Mouse (Mus musculus): ENCODE measurements at regions not wholly inside any gene's neighbourhood (a gene's known extent, or its start where the extent isn't known, plus 50 kb on each side); places are given as distances from the start of the nearest gene placed in this dataset.

GRCm38 (mm10) chr4:142397858-142398257, 158.7 kb upstream of the Kazn start:
- WGBS: 61% methylated on average over 7 of the region's 7 CpGs
- no peak for DNase-seq
- H3K36me3 ChIP-seq (ENCODE audit: control insufficient read depth, insufficient read depth, low read length): no peaks in the 10 kb centered on the region
- H3K27me3 ChIP-seq (replicated peaks; ENCODE audit: control insufficient read depth, insufficient read depth, low read length): no peaks in the 10 kb centered on the region
- H3K4me3 ChIP-seq (ENCODE audit: insufficient read depth, low read depth, low read length): no peak overlapping the region
- TF ChIP-seq CTCF (conservative IDR thresholded peaks at IDR 0.05; ENCODE audit: insufficient read depth, insufficient read length, low read depth, low read length): no peak
- no peak for TF ChIP-seq POLR2A (IDR thresholded peaks at IDR 0.05; ENCODE audit: low read depth, low read length)
- H3K4me1 ChIP-seq (ENCODE audit: control insufficient read depth, insufficient read depth, low read length): no peaks in the 10 kb centered on the region
- H3K27ac ChIP-seq (ENCODE audit: insufficient read depth, low read depth, low read length): no peak overlapping the region

- WGBS: 61% methylated on average over 2 of the region's 2 CpGs
- no peaks in the 10 kb centered on the region for H3K36me3 ChIP-seq (ENCODE audit: control insufficient read depth, insufficient read depth, low read length)
Measured at GRCm38 (mm10) chr4:142392924-142393323, 153.7 kb upstream of the Kazn start.

GRCm38 (mm10) chr4:142390531-142391195, 151.5 kb upstream of the Kazn start:
- no peaks in the 10 kb centered on the region for H3K27me3 ChIP-seq (replicated peaks; ENCODE audit: control insufficient read depth, insufficient read depth, low read length)
- H3K4me3 ChIP-seq (ENCODE audit: insufficient read depth, low read depth, low read length): no peak overlapping the region
- DNase-seq: no peak
- H3K36me3 ChIP-seq (ENCODE audit: control insufficient read depth, insufficient read depth, low read length): no peaks in the 10 kb centered on the region
- H3K4me1 ChIP-seq (ENCODE audit: control insufficient read depth, insufficient read depth, low read length): no peaks in the 10 kb centered on the region
- no peak for TF ChIP-seq POLR2A (IDR thresholded peaks at IDR 0.05; ENCODE audit: low read depth, low read length)
- no peak for TF ChIP-seq CTCF (conservative IDR thresholded peaks at IDR 0.05; ENCODE audit: insufficient read depth, insufficient read length, low read depth, low read length)
- 74% methylated on average over 21 of the region's 21 CpGs for WGBS
- H3K27ac ChIP-seq (ENCODE audit: insufficient read depth, low read depth, low read length): no peak overlapping the region

More at GRCm38 (mm10) chr4:142392924-142393323, 153.7 kb upstream of the Kazn start:
- H3K27me3 ChIP-seq (replicated peaks; ENCODE audit: control insufficient read depth, insufficient read depth, low read length): no peaks in the 10 kb centered on the region
- no peak overlapping the region for H3K4me3 ChIP-seq (ENCODE audit: insufficient read depth, low read depth, low read length)
- no peak for TF ChIP-seq POLR2A (IDR thresholded peaks at IDR 0.05; ENCODE audit: low read depth, low read length)
- peak; percentile 68 for TF ChIP-seq CTCF (conservative IDR thresholded peaks at IDR 0.05; ENCODE audit: insufficient read depth, insufficient read length, low read depth, low read length)
- peak; percentile 27 for DNase-seq
- H3K27ac ChIP-seq (ENCODE audit: insufficient read depth, low read depth, low read length): no peak overlapping the region
- no peaks in the 10 kb centered on the region for H3K4me1 ChIP-seq (ENCODE audit: control insufficient read depth, insufficient read depth, low read length)

- no peaks in the 10 kb centered on the region for H3K4me1 ChIP-seq (ENCODE audit: control insufficient read depth, insufficient read depth, low read length)
- H3K27me3 ChIP-seq (replicated peaks; ENCODE audit: control insufficient read depth, insufficient read depth, low read length): no peaks in the 10 kb centered on the region
- H3K36me3 ChIP-seq (ENCODE audit: control insufficient read depth, insufficient read depth, low read length): no peaks in the 10 kb centered on the region
- WGBS: 79% methylated on average over 6 of the region's 6 CpGs
- DNase-seq: no peak
- 0 out of 2 replicates have a peak, but pooled peaks have one; percentile 10 for TF ChIP-seq CTCF (conservative IDR thresholded peaks at IDR 0.05; ENCODE audit: insufficient read depth, insufficient read length, low read depth, low read length)
- no peak for TF ChIP-seq POLR2A (IDR thresholded peaks at IDR 0.05; ENCODE audit: low read depth, low read length)
- H3K4me3 ChIP-seq (ENCODE audit: insufficient read depth, low read depth, low read length): no peak overlapping the region
- H3K27ac ChIP-seq (ENCODE audit: insufficient read depth, low read depth, low read length): no peak overlapping the region
Measured at GRCm38 (mm10) chr4:142388476-142388875, 149.3 kb upstream of the Kazn start.

DNA sequence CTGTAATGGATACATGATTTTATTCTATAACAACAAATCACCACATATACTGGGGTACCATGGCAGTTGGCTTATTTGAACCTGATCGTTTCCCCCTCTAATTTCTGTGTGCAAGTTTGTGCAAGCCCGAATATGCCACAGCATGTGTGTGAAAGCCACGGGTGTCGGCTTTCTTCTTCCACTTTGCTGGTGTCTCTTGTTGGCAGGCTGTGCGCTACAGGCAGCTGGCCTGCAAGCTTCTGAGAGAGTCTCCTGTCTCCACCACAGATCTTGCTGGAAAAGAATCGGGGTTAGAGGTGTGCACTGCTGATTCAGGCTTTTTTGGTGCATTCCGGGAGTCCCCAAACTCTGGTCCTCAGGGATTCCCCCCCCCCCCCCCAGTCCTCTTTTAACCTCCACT, 142.0 kb upstream of the Kazn start:
- TF ChIP-seq POLR2A (IDR thresholded peaks at IDR 0.05; ENCODE audit: low read depth, low read length): no peak
- TF ChIP-seq CTCF (conservative IDR thresholded peaks at IDR 0.05; ENCODE audit: insufficient read depth, insufficient read length, low read depth, low read length): no peak
- no peak overlapping the region for H3K27ac ChIP-seq (ENCODE audit: insufficient read depth, low read depth, low read length)
- no peaks in the 10 kb centered on the region for H3K4me1 ChIP-seq (ENCODE audit: control insufficient read depth, insufficient read depth, low read length)
- 83% methylated on average over 7 of the region's 7 CpGs for WGBS
- no peak overlapping the region for H3K4me3 ChIP-seq (ENCODE audit: insufficient read depth, low read depth, low read length)
- H3K36me3 ChIP-seq (ENCODE audit: control insufficient read depth, insufficient read depth, low read length): no peaks in the 10 kb centered on the region
- no peaks in the 10 kb centered on the region for H3K27me3 ChIP-seq (replicated peaks; ENCODE audit: control insufficient read depth, insufficient read depth, low read length)
- no peak for DNase-seq

DNA sequence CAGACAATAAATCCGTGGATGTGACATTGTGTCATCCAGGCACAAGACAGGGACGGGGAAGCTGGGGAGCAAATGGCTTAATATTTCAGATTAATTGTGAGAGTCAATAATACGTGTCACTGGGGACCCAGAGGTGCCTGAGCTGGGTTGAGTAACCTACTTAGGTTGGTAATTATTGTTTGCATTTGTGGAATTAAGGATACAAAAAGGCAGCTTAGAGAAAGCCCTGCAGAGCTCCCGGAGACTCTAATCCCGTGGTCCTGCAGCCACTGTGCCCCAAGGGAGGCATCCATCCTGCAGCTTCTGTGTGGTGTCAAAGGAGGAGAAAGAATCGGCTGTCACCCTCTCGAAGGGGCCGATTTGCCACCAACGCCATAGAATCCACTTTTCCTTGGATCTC, 139.3 kb upstream of the Kazn start:
- WGBS: 47% methylated on average over 9 of the region's 9 CpGs
- no peaks in the 10 kb centered on the region for H3K4me1 ChIP-seq (ENCODE audit: control insufficient read depth, insufficient read depth, low read length)
- no peak overlapping the region for H3K27ac ChIP-seq (ENCODE audit: insufficient read depth, low read depth, low read length)
- no peak overlapping the region for H3K4me3 ChIP-seq (ENCODE audit: insufficient read depth, low read depth, low read length)
- no peak for DNase-seq
- no peaks in the 10 kb centered on the region for H3K36me3 ChIP-seq (ENCODE audit: control insufficient read depth, insufficient read depth, low read length)
- H3K27me3 ChIP-seq (replicated peaks; ENCODE audit: control insufficient read depth, insufficient read depth, low read length): no peaks in the 10 kb centered on the region
- TF ChIP-seq POLR2A (IDR thresholded peaks at IDR 0.05; ENCODE audit: low read depth, low read length): no peak
- no peak for TF ChIP-seq CTCF (conservative IDR thresholded peaks at IDR 0.05; ENCODE audit: insufficient read depth, insufficient read length, low read depth, low read length)

DNA sequence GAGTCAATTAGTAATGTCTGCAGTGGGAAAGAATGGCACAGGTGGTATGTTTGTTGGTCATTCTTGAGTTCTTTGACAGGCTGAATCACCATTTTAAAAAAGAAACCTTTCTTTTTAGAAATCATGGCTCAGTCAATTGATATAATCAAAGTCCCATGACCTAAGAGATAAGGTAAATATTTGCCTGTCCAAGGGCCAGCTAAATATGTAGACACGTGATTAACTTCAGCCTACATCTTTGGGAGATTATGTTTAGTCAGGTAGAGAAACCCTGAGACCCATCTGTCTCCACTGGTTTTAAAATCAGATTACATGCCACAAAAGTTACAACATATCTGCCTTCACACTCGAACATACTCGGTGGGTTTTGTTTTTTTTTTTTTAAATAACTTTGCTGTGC, 128.6 kb upstream of the Kazn start:
- H3K36me3 ChIP-seq (ENCODE audit: control insufficient read depth, insufficient read depth, low read length): no peaks in the 10 kb centered on the region
- H3K27me3 ChIP-seq (replicated peaks; ENCODE audit: control insufficient read depth, insufficient read depth, low read length): no peaks in the 10 kb centered on the region
- WGBS: 69% methylated on average over 3 of the region's 3 CpGs
- DNase-seq: no peak
- H3K27ac ChIP-seq (ENCODE audit: insufficient read depth, low read depth, low read length): no peak overlapping the region
- H3K4me3 ChIP-seq (ENCODE audit: insufficient read depth, low read depth, low read length): no peak overlapping the region
- H3K4me1 ChIP-seq (ENCODE audit: control insufficient read depth, insufficient read depth, low read length): no peaks in the 10 kb centered on the region
- TF ChIP-seq POLR2A (IDR thresholded peaks at IDR 0.05; ENCODE audit: low read depth, low read length) (no peak), CTCF (conservative IDR thresholded peaks at IDR 0.05; ENCODE audit: insufficient read depth, insufficient read length, low read depth, low read length) (no peak)
